Mouse (Mus musculus) MN1 (cell line): ENCODE results near the gene Gpsm1.

Experiments used
- DNase-seq: peaks from one replicate; pipeline ENCODE4 v3.0.0-alpha.2; 2016; ENCODE audit warnings: low spot score

Gpsm1 gene

GRCm38 (mm10) chr2:26315072-26315924 is at the start of gene Gpsm1:
Gene Gpsm1 (plus strand): TSS chr2:26315515.
- DNase-seq, result peak; percentile 76

DNA sequence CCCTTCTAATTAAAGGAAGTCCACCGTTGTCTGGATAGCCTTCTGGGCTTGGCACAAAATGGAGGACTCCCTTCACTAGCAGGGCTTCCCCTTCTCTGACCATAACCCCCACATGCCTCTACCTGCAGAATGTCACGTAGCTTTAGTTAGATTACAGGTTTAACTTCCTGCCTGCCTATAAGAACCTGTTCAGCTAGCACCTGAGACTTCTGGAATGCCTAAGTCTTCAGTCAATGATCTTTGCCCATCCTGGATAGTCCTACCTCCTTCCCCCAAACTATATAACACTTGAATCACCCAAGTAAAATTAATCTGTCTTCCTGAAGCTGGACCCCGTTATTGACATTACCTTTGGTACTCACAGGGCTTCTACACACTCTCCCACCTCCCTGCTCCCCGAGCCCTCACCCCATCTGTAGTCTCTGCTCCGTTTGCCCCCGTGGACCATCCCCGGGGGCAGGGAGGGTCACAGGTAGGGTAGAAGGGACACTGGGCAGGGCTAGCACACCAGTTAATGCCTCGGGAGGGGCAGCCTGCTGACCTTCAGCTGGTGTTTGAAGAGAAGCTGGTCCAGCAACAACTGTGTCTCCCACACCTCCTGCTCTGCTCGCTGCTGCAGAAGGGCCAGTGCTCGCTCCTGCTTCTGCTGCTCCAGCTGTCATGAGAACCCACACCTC is 49.1 kb upstream of the Gpsm1 start:
- no peak for DNase-seq

DNA sequence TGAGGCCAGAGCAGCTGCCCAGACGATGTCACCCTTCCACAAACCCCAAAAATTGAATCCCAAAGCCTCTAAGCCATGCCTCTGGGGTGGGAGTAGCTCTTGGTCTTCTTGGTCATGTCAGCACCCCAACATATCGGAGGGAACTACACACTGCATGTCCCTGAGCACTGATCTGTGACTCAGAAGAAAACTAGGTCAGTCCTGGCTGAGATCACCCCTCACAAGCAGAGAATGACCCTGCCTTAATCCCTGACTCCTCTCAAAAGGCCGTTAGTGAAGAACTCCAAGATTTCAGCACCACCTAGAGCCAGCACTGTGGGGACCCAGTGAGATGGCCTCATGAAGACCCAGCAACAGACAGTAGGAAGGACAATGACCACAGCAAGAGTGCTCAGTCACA is 47.1 kb upstream of the Gpsm1 start:
- DNase-seq, result no peak

DNA sequence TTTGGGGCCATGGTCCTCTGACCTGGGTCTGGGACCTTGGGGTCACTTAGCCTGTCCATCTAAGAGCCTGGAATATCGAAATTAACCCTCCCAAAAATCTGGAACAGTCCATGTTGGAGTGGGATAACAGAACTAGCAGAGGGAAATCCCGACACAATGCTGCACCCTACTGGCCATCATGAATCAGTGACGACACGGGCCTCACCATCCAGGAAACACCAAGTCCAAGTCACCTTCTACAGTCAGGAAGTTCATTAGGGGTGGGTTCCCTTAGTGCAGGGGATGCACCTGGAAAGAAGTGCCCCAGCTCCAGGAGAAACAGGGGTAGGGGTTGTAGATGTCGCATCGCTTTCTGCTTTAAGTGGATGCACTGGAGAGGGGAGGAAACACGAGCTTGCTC is 41.7 kb upstream of the Gpsm1 start:
- DNase-seq, result peak; percentile 65

DNA sequence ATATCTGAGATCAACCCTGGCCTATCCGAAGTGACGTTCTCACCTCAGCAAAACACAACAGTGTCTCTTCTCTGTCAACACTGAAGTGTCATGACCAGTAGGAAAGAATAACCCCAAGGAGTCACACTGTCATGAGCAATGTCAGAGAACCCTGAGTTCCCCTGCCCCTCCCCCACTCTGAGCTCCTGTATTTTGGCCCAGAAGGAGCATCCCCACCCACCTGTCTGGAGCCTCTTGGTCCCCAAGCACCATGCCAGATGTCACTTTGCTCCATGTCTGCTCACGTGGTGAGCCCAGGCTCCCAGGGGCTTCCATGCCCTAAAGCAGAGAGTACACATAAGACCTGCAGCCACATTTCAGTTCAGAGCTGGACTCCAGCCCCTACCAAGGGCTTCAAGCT is 35.6 kb upstream of the Gpsm1 start:
- DNase-seq, result no peak

- DNase-seq, result no peak
Measured at GRCm38 (mm10) chr2:26280594-26280993, 34.7 kb upstream of the Gpsm1 start.

DNA sequence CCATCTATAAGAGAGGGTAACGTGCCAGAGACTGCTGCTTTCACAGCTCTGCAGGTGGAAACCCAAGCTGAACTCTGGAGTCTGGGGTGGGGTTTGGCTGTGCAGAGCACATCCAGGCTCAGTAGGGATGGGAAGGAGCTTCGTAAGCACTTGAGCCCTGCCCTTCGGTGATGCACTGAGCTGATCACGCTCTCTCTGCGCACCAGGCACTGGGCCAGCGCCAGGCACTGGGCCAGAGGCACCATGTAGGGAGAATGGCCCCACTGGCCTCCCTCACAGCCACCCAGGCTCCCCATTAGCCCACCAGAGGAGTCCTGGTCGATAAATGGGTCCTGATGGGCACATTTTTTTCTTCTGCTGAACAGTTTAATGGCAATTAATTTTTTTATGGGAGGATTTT is 29.5 kb upstream of the Gpsm1 start:
- peak; percentile 74 for DNase-seq

- DNase-seq, result no peak
Measured at GRCm38 (mm10) chr2:26286391-26286790, 28.9 kb upstream of the Gpsm1 start.

GRCm38 (mm10) chr2:26290133-26290532 is 25.2 kb upstream of the Gpsm1 start:
- peak; percentile 14 for DNase-seq

DNA sequence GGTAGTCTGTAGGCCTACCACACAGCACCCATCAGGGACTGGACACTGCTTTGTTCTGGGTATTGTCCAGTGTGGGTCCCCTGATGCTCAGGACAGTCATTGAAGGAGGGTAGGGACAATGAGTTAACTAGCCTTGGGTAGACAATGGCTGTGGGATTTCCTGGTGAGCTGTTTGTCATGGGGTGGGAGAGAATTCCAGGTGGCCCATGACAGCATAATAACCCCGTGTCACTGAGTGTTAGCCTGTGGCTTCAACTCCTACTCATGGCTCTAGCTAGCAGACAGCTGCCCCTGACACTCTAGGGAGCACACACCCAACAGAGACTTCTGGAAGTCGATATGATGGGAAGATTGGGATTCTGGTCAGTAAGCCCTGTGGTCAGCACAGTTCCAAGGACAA is 20.9 kb upstream of the Gpsm1 start, which contains the start of gene Ccdc187:
TSS of gene Ccdc187 (minus strand) at position 101 of the 400 bp plus-strand sequence.
- no peak for DNase-seq

DNA sequence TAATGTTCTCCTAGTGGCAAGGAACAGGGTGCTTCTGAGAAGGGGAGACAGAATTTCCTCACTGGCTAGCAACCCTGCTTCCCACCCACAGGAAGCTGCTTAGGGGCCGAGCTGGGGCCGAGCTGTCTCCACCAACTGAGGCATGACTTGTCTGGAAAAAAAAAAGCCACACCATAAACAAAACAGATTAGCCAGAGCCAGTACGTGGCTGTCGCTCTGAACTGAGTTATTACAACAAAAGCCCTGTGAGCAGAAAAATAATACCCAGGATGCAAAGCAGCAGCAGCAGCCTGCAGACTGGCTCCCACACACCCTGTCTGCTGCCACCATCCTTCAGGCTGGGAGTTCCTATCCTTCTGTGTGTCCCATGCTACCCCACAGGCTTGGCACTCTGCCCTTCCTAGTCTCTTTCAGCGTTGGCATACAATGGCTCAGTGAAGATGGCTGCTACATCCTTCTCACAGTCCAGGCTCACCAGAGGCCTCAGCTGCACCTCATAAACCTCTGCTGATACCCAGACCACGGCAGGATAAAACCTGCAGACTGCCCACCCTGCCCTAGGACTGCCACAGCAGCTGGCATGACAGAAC is 18.6 kb upstream of the Gpsm1 start:
- peak; percentile 23 for DNase-seq

- DNase-seq, result peak; percentile 83
Measured at GRCm38 (mm10) chr2:26298208-26298855, 17.0 kb upstream of the Gpsm1 start.

- no peak for DNase-seq
Measured at GRCm38 (mm10) chr2:26298856-26299230, 16.5 kb upstream of the Gpsm1 start.

DNA sequence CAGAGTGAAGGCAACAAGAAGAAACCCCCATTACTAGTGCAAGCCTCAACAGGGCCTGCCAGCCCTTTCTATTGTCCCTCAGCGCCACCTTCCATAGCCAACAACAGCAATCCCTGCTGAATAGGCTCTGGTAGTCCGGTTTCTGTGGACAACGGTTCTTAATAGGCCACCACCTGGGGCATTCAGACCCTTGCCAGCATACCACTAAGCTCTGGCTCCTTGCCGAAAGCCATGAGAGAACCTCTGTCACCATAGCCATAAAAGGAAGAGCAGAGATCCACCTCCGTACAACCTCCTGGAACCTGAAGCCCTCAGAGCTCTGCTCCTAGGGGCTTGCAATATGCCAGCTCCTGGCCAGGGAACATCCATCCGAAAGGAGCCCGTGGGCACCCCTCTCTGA is 16.0 kb upstream of the Gpsm1 start:
- peak; percentile 23 for DNase-seq

DNA sequence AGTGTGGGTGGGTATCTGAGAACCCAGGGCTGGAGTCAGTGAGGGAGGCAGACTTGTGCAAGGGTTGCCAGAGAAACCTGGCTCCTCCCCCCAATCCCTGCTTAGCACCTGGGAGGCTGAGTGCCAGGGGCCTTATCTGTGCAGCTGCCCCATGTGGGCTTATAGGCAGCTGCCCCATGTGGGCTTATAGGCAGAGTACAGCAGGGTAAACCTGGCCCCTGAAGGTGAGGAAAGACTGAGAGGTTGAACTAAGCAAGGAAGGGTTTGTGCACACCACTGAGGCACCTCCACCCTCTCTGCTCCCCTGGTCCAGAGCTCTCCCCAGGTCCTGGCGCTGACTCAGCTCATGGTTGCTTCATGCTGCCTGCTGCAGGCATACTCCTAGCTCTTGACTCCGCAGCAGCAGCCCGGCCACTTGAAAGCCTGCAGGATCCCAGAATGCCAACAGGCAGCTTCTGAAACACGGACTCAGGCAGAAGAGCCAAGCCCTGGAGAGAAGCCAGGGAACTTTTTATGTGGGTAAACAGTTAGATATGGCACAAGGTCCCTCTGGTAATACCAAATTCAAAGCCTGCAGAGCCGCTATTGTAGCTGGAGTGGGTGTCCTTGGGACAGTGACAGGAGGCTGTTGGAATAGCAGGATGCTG is 15.0 kb upstream of the Gpsm1 start:
- peak; percentile 48 for DNase-seq

DNA sequence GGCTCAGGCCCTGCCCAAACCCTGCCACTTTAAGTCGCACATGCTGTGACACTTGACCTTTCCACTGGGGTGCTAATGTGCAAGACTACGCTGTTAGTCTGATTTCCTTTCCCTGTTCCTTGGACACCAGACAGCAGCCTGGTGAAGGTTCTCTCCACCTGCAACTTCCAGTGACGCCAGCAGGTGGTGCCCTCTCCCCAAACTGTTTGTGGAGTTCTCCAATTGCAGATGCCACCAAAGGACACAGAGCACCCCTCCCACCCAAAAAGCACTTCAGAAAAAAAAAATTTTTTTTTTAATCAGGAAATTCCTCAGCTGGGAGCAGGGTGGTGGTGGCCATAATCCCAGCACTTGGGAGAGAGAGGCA is 14.5 kb upstream of the Gpsm1 start:
- peak; percentile 82 for DNase-seq

GRCm38 (mm10) chr2:26302005-26302503 is 13.3 kb upstream of the Gpsm1 start:
- no peak for DNase-seq

- DNase-seq, result no peak
Measured at GRCm38 (mm10) chr2:26304711-26305110, 10.6 kb upstream of the Gpsm1 start.

- DNase-seq, result no peak
Measured at GRCm38 (mm10) chr2:26305555-26305954, 9.8 kb upstream of the Gpsm1 start.

DNA sequence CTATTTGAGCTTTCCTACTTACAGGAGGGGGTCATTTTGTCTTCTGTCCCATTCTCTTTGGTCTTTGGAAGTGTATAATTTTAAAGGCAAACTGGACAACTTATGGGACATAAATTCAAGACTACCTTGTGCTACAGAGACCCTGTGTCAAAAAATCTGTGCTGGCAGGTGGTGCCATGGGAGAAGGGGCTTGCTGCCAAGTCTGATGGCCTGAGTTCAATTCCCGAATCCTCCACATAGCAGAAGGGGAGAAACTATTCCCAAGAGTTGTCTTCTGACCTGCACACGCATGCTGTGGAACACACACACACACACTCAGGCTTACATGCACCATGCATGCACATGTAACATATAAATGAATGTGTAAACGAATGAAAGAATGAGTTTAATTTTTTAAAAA is 8.6 kb upstream of the Gpsm1 start:
- DNase-seq, result no peak

DNA sequence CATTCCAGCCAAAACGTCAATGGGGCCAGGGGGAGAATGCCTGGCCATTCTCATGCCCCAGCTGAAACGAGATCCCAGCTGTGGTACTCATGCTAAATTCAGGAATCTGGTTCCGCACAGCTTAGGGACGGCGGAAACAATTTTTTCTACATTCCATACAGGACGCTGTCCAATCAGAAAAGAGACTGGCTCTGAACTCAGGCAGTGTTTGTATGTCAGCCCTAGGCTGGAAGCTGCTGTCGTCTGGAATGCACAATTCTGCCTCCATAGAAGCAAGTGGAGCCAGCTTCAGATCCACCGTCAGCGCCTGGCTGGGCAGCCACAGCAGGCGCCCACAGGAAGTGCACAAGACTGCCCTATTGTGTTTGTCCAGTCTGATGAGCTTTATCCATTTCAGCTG is 5.6 kb upstream of the Gpsm1 start:
- no peak for DNase-seq

GRCm38 (mm10) chr2:26311936-26312335 is 3.4 kb upstream of the Gpsm1 start:
- no peak for DNase-seq
